Mouse (Mus musculus) G1E (cell line): ENCODE data around the gene Ppp6c.

ENCODE experiments used
- CTCF ChIP-seq: IDR thresholded peaks from 2 replicates; pipeline ENCODE4 v1.5.1; 2012; ENCODE audit warnings: low read depth, low read length, inconsistent platforms, mixed read lengths
- TAL1 ChIP-seq: conservative IDR thresholded peaks from 2 replicates; pipeline ENCODE4 v1.6.1; 2012; ENCODE audit warnings: low read depth, low read length, inconsistent platforms, mixed read lengths

GRCm38 (mm10) chr2:39268357-39268756 lies 42.1 kb upstream of the Ppp6c start:
- TF ChIP-seq CTCF (peak; percentile 53), TAL1 (no peak)
